Mouse (Mus musculus): ENCODE results near the gene Rpn1.

- TF ChIP-seq EP300 (IDR thresholded peaks at IDR 0.05; ENCODE audit: insufficient read depth, low read depth, low read length): no peak
- no peak for TF ChIP-seq POLR2A (IDR thresholded peaks at IDR 0.05; ENCODE audit: insufficient read depth, low read depth, low read length)
These were observed 39.0 kb downstream of the Rpn1 start for GRCm38 (mm10) chr6:88123150-88123857.

All from heart, adult 2 months (tissue).